Mouse (Mus musculus): ENCODE data around the gene Cd151.

Cd151 gene

GRCm38 (mm10) chr7:141474160-141474559 lies 7.0 kb downstream of the Cd151 start:
- no peak for DNase-seq (ENCODE audit: inconsistent ontology term)

GRCm38 (mm10) chr7:141475011-141475804 lies 8.0 kb downstream of the Cd151 start, which contains the start of the genes Polr2l and Tspan4:
TSS of gene Polr2l (minus strand) at chr7:141475132.
TSS of gene Tspan4 (plus strand) at chr7:141475240.
- peak; percentile 91 for DNase-seq (ENCODE audit: inconsistent ontology term)

DNA sequence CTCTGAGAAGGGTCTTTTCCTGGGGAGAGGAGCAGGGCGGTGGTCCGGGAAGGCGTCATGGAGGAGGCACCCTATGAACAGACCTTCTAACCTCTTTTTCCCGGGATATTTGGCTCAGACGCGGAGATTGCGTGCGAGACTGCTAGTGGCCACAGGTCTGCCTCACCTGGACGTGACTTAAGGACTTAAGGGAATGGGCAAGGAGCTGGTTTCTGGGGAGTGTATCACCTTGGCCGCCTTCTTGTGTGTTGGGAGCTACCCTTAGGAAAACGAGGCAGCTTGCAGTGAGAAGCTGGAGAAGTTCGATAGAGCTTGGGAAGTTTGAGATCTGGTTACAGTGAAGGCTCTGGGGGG lies 8.6 kb downstream of the Cd151 start:
- no peak for DNase-seq (ENCODE audit: inconsistent ontology term)

DNA sequence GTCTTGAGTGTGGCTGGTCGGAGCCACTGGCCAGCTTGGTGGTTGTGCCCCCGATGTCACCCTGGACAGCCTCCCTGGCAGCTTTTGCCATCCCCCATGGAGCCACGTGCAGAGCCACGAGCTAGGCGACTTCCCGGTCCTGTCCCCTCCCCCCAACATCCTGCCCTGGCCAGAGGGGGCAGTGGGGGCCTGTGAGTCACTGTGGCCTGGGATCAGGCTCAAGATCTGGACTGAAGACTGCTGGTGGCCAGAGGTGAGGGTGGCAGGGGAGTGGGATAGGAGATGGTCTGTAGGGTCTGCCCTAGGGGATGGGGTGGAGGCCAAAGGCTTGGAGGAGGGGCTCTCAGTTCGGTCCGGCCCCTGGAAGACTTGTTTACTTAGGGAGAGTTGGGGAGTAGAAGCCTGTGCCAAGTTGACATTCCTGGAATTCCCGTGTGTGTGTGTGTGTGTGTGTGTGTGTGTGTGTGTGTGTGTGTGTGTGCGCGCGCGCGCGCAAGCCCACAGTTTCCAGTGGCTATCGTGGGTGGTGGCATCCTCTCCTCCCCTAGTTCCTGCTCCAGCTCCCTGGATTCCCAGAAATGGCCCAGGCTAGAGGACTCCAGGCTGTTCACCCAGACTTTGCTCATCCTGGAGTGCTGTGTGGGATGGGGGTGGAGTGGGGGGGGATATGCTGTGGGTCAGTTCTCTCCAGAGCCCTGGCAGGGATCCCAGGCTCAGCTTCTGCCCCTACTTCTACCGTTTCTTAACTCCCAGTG lies 9.2 kb downstream of the Cd151 start:
- DNase-seq (ENCODE audit: inconsistent ontology term) = peak; percentile 97

DNA sequence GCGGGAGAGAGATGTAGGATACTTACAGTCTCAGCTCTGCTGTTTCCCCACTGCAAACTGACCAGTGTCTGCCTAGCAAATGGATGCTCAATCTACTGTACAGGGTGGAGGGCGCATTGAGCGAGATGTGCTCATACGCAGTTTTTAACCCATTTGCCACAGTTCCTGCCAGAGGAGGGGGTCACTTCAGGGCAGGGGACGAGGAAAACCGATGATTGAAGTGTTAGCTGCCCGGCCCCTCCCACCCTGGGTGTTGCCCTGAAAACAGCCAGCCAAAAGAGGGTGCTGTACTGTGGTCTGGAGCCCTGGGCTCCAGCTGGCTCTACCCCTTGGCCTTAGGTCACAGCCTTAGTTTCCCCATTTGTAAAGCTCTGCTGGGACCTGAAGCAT lies 9.8 kb downstream of the Cd151 start:
- no peak for DNase-seq (ENCODE audit: inconsistent ontology term)

- peak; percentile 12 for DNase-seq (ENCODE audit: inconsistent ontology term)
Observed at GRCm38 (mm10) chr7:141477578-141478269, 10.5 kb downstream of the Cd151 start.

- no peak for DNase-seq (ENCODE audit: inconsistent ontology term)
Observed at GRCm38 (mm10) chr7:141478270-141478748, 11.1 kb downstream of the Cd151 start.

DNA sequence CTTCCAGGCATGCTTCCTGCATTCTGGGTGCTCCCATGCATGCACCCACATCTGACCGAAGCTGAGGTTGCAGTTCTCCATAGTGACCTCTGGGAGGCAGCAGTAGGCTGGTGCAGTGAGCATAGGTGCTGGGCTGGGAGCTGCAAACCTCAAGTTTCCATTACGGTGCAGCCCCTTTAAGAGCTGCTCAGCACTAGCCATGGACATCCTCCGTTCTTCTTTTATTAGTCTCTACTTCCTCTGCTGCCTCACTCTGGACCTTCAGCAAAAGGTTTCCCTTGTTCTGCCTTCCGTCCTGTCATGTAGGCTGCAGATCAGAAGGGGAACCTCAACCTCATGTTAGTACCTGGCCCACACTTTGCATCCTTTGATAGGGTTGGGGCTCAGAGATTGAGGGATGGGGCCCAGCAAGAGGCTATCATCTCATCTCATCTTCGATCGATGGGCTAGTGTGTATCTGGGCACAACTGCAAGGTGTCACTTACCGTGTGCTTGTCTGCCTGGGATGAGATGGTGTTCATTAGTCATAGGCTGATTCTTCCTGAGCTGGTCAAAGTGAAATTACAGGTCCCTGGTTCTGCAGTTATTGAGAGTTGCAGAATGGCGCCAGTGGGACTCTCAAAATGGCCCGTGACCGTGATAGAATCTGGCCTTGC lies 13.8 kb downstream of the Cd151 start:
- peak; percentile 70 for DNase-seq (ENCODE audit: inconsistent ontology term)

GRCm38 (mm10) chr7:141481498-141482401 lies 14.6 kb downstream of the Cd151 start:
- DNase-seq (ENCODE audit: inconsistent ontology term) = peak; percentile 74

DNA sequence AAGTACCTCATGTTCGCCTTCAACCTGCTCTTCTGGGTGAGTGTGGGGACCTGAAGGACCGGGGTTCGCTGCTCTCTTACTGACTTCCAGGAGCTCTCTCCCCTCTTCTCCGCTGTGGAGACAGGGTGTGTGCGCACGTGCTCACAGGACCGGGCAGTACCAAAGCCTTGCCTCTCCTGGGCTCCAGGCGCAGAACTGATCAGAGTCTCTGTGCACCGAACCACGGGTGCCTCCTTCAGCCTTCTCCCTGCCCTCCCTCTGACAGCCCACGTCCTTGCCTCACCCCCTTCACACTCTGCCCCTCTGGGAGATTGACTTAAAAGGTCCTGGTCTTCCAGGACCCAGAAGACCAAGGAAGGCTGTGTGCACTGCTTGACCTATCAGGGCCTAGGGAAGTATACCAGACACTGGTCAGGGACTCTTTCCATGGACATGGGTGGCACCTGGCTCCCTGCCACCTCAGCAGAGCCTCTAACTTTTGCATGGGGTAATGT lies 15.4 kb downstream of the Cd151 start:
- DNase-seq (ENCODE audit: inconsistent ontology term) = peak; percentile 18

GRCm38 (mm10) chr7:141483114-141483653 lies 16.0 kb downstream of the Cd151 start:
- no peak for DNase-seq (ENCODE audit: inconsistent ontology term)

DNA sequence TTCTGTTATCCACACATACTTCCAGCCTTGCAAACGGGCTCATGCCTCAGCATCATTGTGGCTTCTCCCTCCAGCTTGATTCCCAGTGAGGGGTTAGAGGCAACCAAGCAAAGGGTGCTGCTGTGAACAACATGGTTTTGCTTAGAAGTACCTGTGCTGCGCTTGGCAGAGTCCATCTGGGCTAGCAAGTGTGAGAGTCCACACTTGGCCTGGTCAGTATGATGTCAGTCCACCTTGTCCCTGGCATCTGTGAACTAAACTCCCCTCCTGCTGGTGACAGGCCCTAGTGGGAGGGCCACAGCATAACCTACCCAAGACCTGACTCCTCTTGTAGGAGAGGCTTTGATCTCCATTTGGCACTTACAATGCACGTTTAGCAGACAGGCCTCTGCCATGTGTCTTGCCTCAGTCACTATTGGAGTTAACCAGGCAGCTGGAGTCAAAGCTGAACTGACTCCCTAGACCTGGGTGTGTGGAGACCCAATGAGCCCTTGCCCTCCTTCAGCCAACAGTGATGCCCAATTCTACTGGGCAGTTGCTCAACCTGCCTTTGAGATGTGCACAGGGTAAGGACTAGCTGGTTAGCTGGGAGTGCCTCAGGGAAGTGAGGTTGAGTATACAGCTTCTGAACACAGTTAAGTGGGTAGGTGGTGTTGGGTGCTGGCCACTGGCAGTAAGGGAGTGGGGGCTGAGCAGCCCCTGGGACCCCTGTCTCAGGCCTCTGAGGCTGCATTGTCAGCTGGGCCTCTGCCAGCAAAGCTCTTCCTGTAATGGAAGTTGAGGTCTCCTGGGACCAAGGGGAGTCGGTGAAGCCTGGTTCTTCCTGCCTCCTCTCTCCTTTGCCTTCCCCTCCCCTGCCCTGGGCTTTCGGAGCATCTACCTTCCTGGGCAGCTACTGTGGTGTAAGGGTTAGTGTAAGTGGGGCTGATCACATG lies 17.3 kb downstream of the Cd151 start:
- no peak for DNase-seq (ENCODE audit: inconsistent ontology term)

GRCm38 (mm10) chr7:141485186-141485585 lies 18.0 kb downstream of the Cd151 start:
- DNase-seq (ENCODE audit: inconsistent ontology term) = no peak

- DNase-seq (ENCODE audit: inconsistent ontology term) = no peak
Observed at GRCm38 (mm10) chr7:141485606-141486005, 18.4 kb downstream of the Cd151 start.

GRCm38 (mm10) chr7:141486239-141486638 lies 19.0 kb downstream of the Cd151 start:
- peak; percentile 39 for DNase-seq (ENCODE audit: inconsistent ontology term)

GRCm38 (mm10) chr7:141487141-141487540 lies 19.9 kb downstream of the Cd151 start:
- DNase-seq (ENCODE audit: inconsistent ontology term) = no peak

GRCm38 (mm10) chr7:141491151-141491550 lies 24.0 kb downstream of the Cd151 start:
- DNase-seq (ENCODE audit: inconsistent ontology term) = no peak

DNA sequence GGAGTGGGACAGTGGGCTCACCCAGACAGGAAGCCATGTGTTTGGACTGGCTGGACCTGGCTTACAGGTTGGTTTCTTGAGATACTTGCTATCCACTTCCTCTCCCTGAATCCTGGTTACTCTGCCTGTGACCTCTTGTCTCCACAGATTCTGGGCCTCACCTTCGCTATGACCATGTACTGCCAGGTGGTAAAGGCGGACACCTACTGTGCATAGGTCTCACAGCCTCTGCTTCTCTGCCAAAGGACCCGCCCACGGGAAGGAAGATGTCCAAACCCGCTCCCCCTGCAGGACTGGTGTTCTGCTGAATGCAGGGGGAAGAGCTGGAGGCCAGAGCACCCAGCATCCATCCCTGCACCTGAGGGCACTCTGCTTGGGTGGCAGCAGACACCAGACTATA lies 25.5 kb downstream of the Cd151 start:
- no peak for DNase-seq (ENCODE audit: inconsistent ontology term)

DNA sequence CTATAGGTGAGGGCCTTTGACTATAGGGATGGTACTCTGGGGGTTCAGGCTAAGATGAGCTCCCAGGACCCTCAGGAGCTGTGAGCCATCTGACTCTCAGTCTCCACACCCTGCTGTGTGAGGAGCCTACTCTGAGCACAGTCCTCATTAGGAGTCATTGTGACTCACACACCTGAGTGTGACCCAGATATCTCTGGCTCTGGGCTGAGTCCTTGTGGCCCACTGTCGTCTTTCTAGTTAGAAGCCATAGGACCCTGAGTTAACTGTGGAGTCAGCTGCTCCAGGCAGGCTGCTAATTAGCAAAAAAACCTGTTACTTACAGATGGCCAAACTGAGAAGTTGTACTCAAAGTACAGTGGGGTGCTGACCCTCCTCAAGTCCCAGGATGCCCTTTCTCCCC lies 26.5 kb downstream of the Cd151 start:
- no peak for DNase-seq (ENCODE audit: inconsistent ontology term)

Measured in Muller cell, postnatal 12 days (primary cell).